Mouse (Mus musculus) kidney, adult 2 months (tissue): ENCODE measurements at regions not wholly inside any gene's neighbourhood (a gene's known extent, or its start where the extent isn't known, plus 50 kb on each side); places are given as distances from the start of the nearest gene placed in this dataset.

Experiments used
- CTCF ChIP-seq: fragments of 200-500 bp; conservative IDR thresholded peaks from 2 replicates; pipeline ENCODE4 v1.5.1; 2011; ENCODE audit warnings: low read depth, mild to moderate bottlenecking, control low read depth, low read length, moderate library complexity, mixed read lengths; ENCODE audit not compliant: insufficient read depth, insufficient read length
- POLR2A ChIP-seq: fragments of 200-500 bp; IDR thresholded peaks from one replicate; pipeline ENCODE4 v1.6.1; 2011; ENCODE audit warnings: low read depth, low read length, control low read depth

DNA sequence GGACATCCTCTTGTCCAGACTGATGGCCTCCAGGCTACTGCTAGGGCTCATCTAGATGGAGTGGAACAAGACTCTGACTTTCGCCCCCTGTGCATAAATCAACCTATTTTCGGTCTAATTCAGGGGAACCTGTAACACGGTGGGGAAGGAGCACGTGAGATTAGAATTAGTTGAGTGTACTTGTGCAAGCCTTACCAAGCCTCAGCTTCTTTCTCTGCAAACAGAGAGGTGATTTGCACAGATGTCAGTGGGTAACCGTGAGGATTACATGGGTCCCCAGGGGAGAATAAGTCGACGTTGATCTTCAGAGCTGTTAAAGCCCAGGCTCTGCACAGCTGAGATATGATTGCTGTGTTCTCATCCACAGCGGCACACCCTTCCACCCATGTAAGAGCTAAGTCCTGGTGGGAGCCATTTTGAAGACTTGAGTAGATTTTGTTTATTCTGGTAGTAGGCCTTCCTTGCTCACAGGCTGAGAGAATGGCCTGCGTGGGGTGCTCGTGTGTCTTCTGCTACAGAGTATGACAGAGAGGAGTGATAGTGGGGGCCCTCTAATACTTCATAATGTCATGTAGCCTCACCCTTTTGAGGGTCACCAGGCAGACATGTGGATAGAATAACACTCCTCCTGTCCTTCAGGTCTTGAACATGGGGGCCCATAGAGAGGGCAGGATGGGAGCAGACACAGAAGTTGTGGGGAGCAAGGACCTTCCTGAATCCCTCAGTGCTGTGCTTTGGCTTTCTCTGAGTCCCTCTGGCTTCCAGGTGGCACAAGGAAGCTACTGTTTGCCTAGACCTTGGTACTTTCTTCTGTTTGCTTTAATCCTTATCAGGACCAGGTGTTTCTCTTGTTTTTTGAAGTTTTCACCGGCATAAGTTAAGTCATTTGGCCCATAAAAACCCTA is 247.2 kb downstream of the Tbc1d1 start:
- no peak for TF ChIP-seq CTCF
- TF ChIP-seq POLR2A, result no peak
